Mouse (Mus musculus): ENCODE results near the gene Srp68. TPM values are rescaled to one million over a fixed set of nuclear protein-coding genes. Genes with fewer than 3 reads are reported as not detected.

Gene Srp68
- polyA plus RNA-seq, 1 experiment from 2014 or later = 104 TPM

Other genes with a start within 250 kb of the Srp68 start
- 1,824 and 1,981 TPM in 2 replicates for gene H3f3b, start 246.3 kb downstream of the Srp68 start, polyA plus RNA-seq (2016; fragmentation: Nextera tagmentation; extraction: Ambion mirVana)
- 49.4 and 50.9 TPM in 2 replicates for gene Unk, start 243.9 kb downstream of the Srp68 start, polyA plus RNA-seq (2016; fragmentation: Nextera tagmentation; extraction: Ambion mirVana)
- 2.9 TPM in 2 replicates for gene Unc13d, start 196.3 kb downstream of the Srp68 start, polyA plus RNA-seq (2016; fragmentation: Nextera tagmentation; extraction: Ambion mirVana)
- gene Wbp2, start 187.2 kb downstream of the Srp68 start, polyA plus RNA-seq (2016; fragmentation: Nextera tagmentation; extraction: Ambion mirVana) = 74.2 and 76.8 TPM in 2 replicates
- 4.5 and 4.7 TPM in 2 replicates for gene Trim47, start 147.0 kb downstream of the Srp68 start, polyA plus RNA-seq (2016; fragmentation: Nextera tagmentation; extraction: Ambion mirVana)
- gene Trim65, start 143.1 kb downstream of the Srp68 start, polyA plus RNA-seq (2016; fragmentation: Nextera tagmentation; extraction: Ambion mirVana) = 1.9 and 2.3 TPM in 2 replicates
- 108 and 117 TPM in 2 replicates for gene Mrpl38, start 135.3 kb downstream of the Srp68 start, polyA plus RNA-seq (2016; fragmentation: Nextera tagmentation; extraction: Ambion mirVana)
- 61.0 and 61.8 TPM in 2 replicates for gene Fbf1, start 106.1 kb downstream of the Srp68 start, polyA plus RNA-seq (2016; fragmentation: Nextera tagmentation; extraction: Ambion mirVana)
- gene Ten1, start 75.4 kb downstream of the Srp68 start, polyA plus RNA-seq (2016; fragmentation: Nextera tagmentation; extraction: Ambion mirVana) = 62.7 and 65.6 TPM in 2 replicates
- 17.7 and 18.8 TPM in 2 replicates for gene Acox1, start 75.2 kb downstream of the Srp68 start, polyA plus RNA-seq (2016; fragmentation: Nextera tagmentation; extraction: Ambion mirVana)
- 1.0 and 1.3 TPM in 2 replicates for gene Evpl, start 36.1 kb downstream of the Srp68 start, polyA plus RNA-seq (2016; fragmentation: Nextera tagmentation; extraction: Ambion mirVana)
- 0.25 and 0.39 TPM in 2 replicates for gene Galr2, start 6.7 kb upstream of the Srp68 start, polyA plus RNA-seq (2016; fragmentation: Nextera tagmentation; extraction: Ambion mirVana)
- gene Exoc7, start 33.0 kb upstream of the Srp68 start, polyA plus RNA-seq (2016; fragmentation: Nextera tagmentation; extraction: Ambion mirVana) = 55.4 and 59.7 TPM in 2 replicates
- 2.3 and 3.3 TPM in 2 replicates for gene Foxj1, start 61.2 kb upstream of the Srp68 start, polyA plus RNA-seq (2016; fragmentation: Nextera tagmentation; extraction: Ambion mirVana)
- gene Rnf157, start 138.8 kb upstream of the Srp68 start, polyA plus RNA-seq (2016; fragmentation: Nextera tagmentation; extraction: Ambion mirVana) = 12.7 and 15.7 TPM in 2 replicates
- 43.7 and 46.4 TPM in 2 replicates for gene Ubald2, start 159.9 kb upstream of the Srp68 start, polyA plus RNA-seq (2016; fragmentation: Nextera tagmentation; extraction: Ambion mirVana)
- 0.23 and 0.44 TPM in 2 replicates for gene Qrich2, start 192.0 kb upstream of the Srp68 start, polyA plus RNA-seq (2016; fragmentation: Nextera tagmentation; extraction: Ambion mirVana)
- gene Prpsap1, start 220.0 kb upstream of the Srp68 start, polyA plus RNA-seq (2016; fragmentation: Nextera tagmentation; extraction: Ambion mirVana) = 233 and 242 TPM in 2 replicates